Mouse (Mus musculus): ENCODE measurements around the gene Tmsb15b2. TPM values are rescaled to one million over a fixed set of nuclear protein-coding genes. Genes with fewer than 3 reads are reported as not detected.
"Not testable (repeated sequence)": the region's sequence is repeated elsewhere in the genome, so short reads cannot be mapped to it uniquely, and the experiment has no call there.

Tmsb15b2 gene
- 16.5 and 17.7 TPM in 2 replicates for polyA plus RNA-seq (2015; fragmentation: Nextera tagmentation; extraction: Ambion mirVana)

DNA sequence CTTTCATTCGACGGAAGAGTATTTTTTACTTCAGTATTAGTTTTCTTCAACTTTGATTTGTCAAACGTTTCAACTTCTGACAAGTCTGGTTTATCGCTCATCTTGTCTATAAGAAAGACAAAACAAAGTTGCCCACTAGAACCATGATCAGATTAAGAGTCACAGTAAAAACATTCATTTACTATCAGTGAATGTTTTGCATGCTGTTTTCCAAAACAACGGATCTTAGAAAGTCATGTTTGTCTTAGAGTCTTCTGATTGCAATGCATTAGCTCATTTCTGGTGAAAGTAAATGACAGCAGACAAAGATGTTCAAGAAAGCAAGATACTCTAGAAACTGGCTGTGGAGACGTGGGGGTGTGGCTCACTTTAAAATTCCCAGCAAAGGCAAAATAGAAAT lies at the start of gene Tmsb15b2:
Gene Tmsb15b2, minus strand, starts transcription at position 101 of the 400 bp plus-strand sequence.
- H3K36me3 ChIP-seq; H3K27ac ChIP-seq (replicated peaks); H3K27me3 ChIP-seq (replicated peaks); H3K4me1 ChIP-seq; H3K9me3 ChIP-seq; ATAC-seq (ENCODE audit: extremely low read depth, insufficient number of reproducible peaks, low FRiP score, low TSS enrichment): not testable (repeated sequence)
- Histone ChIP-seq H3K9ac (peak within 1 kb of the TSS; percentile 71), H3K4me3 (peak within 1 kb of the TSS; percentile 53), H3K4me2 (peak within 1 kb of the TSS; percentile 67)
- 77% methylated on average over 6 of the region's 6 CpGs for WGBS

DNA sequence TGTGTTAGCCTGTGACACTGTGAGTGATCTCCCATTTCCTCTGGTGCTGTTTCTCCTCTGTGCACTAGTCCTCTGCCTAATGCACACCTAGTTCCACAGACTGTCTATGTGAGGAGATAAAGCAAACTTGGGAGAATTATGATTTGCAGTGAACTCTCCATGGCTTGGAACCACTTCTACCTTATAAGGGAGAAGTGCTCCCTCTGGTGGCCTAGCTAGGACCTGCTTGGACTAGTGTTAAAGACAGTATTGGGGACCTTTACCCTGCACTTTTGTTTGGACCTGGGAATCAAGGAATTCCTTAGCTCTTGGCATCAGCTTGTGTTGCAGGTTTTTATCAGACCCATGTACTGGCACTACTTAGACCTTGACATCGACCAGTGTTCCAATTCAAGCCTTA lies 44.0 kb upstream of the Tmsb15b2 start:
- ATAC-seq (ENCODE audit: extremely low read depth, insufficient number of reproducible peaks, low FRiP score, low TSS enrichment), result no peak

GRCm38 (mm10) chrX:137017668-137018067 lies 42.4 kb upstream of the Tmsb15b2 start:
- Histone ChIP-seq H3K27ac (replicated peaks) (no peak overlapping the region), H3K36me3 (peaks cover 15% of the 10 kb centered on the region), H3K4me2 (no peak overlapping the region), H3K9me3 (no peaks in the 10 kb centered on the region), H3K9ac (no peak overlapping the region), H3K4me1 (no peaks in the 10 kb centered on the region), H3K27me3 (replicated peaks) (no peaks in the 10 kb centered on the region), H3K4me3 (no peak overlapping the region)
- no peak for ATAC-seq (ENCODE audit: extremely low read depth, insufficient number of reproducible peaks, low FRiP score, low TSS enrichment)
- 64% methylated on average over 1 of the region's 1 CpGs for WGBS

More for the DNA sequence above, 44.0 kb upstream of the Tmsb15b2 start:
- Histone ChIP-seq H3K4me3 (no peak overlapping the region), H3K27ac (replicated peaks) (no peak overlapping the region), H3K9me3 (no peaks in the 10 kb centered on the region), H3K9ac (no peak overlapping the region), H3K4me2 (no peak overlapping the region), H3K4me1 (no peaks in the 10 kb centered on the region), H3K36me3 (peaks cover 11% of the 10 kb centered on the region), H3K27me3 (replicated peaks) (no peaks in the 10 kb centered on the region)
- WGBS, result 19% methylated on average over 1 of the region's 1 CpGs

- Histone ChIP-seq H3K9ac (no peak overlapping the region), H3K4me3 (no peak overlapping the region), H3K36me3 (peaks cover 17% of the 10 kb centered on the region), H3K27me3 (replicated peaks) (no peaks in the 10 kb centered on the region), H3K4me2 (no peak overlapping the region), H3K9me3 (no peaks in the 10 kb centered on the region), H3K27ac (replicated peaks) (no peak overlapping the region), H3K4me1 (no peaks in the 10 kb centered on the region)
- ATAC-seq (ENCODE audit: extremely low read depth, insufficient number of reproducible peaks, low FRiP score, low TSS enrichment), result no peak
- 47% methylated on average over 6 of the region's 6 CpGs for WGBS
Observed at GRCm38 (mm10) chrX:137015099-137015709, 39.9 kb upstream of the Tmsb15b2 start.

GRCm38 (mm10) chrX:136996256-136996655 lies 21.0 kb upstream of the Tmsb15b2 start:
- Histone ChIP-seq H3K4me3 (no peak overlapping the region), H3K9ac (no peak overlapping the region), H3K36me3 (no peaks in the 10 kb centered on the region), H3K27ac (replicated peaks) (no peak overlapping the region), H3K9me3 (no peaks in the 10 kb centered on the region), H3K4me1 (no peaks in the 10 kb centered on the region), H3K4me2 (no peak overlapping the region), H3K27me3 (replicated peaks) (peaks cover 46% of the 10 kb centered on the region)
- no peak for ATAC-seq (ENCODE audit: extremely low read depth, insufficient number of reproducible peaks, low FRiP score, low TSS enrichment)
- WGBS, result 56% methylated on average over 2 of the region's 2 CpGs

- Histone ChIP-seq H3K27ac (replicated peaks) (no peak overlapping the region), H3K4me3 (peak overlapping the region; percentile 52), H3K9ac (no peak overlapping the region), H3K27me3 (replicated peaks) (peaks cover 50% of the 10 kb centered on the region), H3K4me2 (peak overlapping the region; percentile 69), H3K36me3 (no peaks in the 10 kb centered on the region), H3K9me3 (no peaks in the 10 kb centered on the region), H3K4me1 (no peaks in the 10 kb centered on the region)
- 28% methylated on average over 14 of the region's 14 CpGs for WGBS
- no peak for ATAC-seq (ENCODE audit: extremely low read depth, insufficient number of reproducible peaks, low FRiP score, low TSS enrichment)
Observed at GRCm38 (mm10) chrX:136993641-136994040, 18.3 kb upstream of the Tmsb15b2 start.

DNA sequence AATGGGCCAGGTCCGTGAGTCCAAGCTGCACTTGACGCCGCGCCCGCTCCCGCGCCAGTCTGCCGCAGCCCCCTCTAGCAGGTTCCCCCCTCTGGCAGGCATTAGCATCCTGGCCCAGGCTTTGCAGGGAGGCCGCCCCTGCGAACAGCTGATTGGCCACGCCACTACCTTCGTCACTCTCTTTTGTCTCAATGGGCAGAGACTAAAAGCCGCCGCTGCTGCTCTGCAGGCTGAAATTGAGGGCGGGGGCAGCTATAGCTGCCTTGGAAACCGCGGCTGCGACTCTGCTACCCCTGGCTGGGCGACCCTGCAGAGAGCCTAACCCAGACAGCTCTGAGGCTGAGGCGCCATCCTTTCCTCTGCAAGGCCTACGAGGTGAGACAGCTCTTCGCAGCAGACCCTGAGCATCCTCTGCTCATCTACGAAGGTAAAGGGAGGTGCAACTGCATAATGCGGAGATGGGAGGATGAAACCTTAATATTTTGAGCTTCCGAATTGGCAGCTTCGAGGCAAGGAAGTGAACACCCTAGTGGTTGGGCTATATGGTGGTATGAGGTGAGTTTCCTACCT lies 17.8 kb upstream of the Tmsb15b2 start, which contains the start of gene Zcchc18:
Gene Zcchc18, plus strand, starts transcription at position 178 of the 570 bp plus-strand sequence.
- peak within 1 kb of the TSS; percentile 24; the same call in 1 of the 2 replicates for H3K9ac ChIP-seq
- no peak within 1 kb of the TSS for H3K27ac ChIP-seq (replicated peaks)
- peaks cover 50% of the 10 kb centered on the region for H3K27me3 ChIP-seq (replicated peaks)
- peak within 1 kb of the TSS; percentile 52 for H3K4me3 ChIP-seq
- peak within 1 kb of the TSS; percentile 69 for H3K4me2 ChIP-seq
- H3K4me1 ChIP-seq, result no peaks in the 10 kb centered on the region
- WGBS, result 8% methylated on average over 24 of the region's 26 CpGs
- no peaks in the 10 kb centered on the region for H3K9me3 ChIP-seq
- H3K36me3 ChIP-seq, result no peaks in the 10 kb centered on the region
- ATAC-seq (ENCODE audit: extremely low read depth, insufficient number of reproducible peaks, low FRiP score, low TSS enrichment), result peak; percentile 74; the same call in 1 of the 2 replicates

DNA sequence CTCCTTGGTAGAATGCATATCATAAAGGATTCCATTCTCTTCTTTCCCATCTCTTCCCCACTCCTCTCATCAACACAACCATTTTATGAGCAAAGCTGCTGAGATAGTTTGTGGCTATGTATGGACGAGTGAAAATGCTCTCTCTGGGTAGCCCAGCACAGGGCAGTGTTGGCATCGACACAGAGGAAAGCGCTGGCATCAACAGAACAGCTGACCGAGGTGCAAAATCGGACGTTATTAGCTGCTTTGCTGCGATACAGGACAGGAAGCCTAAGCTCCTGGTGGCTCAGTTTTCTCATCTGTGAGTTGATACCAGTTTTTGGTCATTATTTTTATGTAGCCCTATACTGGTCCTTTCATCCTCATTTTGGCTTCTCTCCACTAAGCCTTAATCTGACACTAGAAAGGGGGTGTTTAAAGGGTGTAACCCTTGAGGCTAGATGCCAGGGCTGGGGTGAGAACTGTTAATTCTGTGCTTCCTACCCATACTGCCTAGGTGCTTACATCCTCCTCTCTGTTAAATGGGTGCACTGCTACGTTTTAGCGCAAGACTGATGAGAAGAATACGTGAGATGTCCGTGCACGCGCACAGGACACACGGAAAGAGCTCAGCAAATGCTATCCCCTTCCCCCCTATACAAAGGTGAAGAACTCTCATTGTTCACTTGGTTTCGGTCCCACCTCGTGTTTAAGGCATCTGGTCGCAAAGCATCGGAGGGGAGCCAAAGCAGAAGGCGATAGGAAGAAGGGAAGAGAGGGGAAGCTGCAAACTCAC lies 17.1 kb upstream of the Tmsb15b2 start:
- ATAC-seq (ENCODE audit: extremely low read depth, insufficient number of reproducible peaks, low FRiP score, low TSS enrichment), result no peak
- Histone ChIP-seq H3K4me2 (peak overlapping the region; percentile 69), H3K27ac (replicated peaks) (no peak overlapping the region), H3K9ac (0 out of 2 replicates have a peak overlapping the region, but pooled peaks have one; percentile 24), H3K27me3 (replicated peaks) (peaks cover 50% of the 10 kb centered on the region), H3K9me3 (no peaks in the 10 kb centered on the region), H3K4me3 (peak overlapping the region; percentile 52), H3K4me1 (no peaks in the 10 kb centered on the region), H3K36me3 (no peaks in the 10 kb centered on the region)
- WGBS, result 22% methylated on average over 19 of the region's 19 CpGs

DNA sequence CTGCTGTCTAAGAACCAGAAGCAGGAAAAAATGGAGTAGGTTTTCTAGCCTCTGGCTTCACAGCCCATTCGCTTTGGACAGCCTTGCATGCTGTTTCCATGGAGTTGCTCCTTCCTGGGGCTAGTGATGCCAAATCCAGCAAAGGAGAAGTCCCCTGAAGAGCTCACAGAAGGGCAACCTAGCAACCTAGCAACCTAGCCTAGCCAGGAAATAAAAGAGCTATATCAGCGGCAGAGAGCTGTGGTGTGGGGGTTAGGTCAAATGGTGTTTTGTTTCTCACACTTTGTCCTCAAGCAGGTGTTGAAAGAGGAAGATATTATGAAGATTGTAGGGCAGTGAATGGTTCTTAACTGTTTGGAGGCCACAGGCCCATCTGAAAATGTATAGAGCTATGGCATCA lies 16.0 kb upstream of the Tmsb15b2 start:
- no peaks in the 10 kb centered on the region for H3K36me3 ChIP-seq
- no peaks in the 10 kb centered on the region for H3K4me1 ChIP-seq
- no peak overlapping the region for H3K27ac ChIP-seq (replicated peaks)
- H3K9me3 ChIP-seq, result no peaks in the 10 kb centered on the region
- ATAC-seq (ENCODE audit: extremely low read depth, insufficient number of reproducible peaks, low FRiP score, low TSS enrichment), result no peak
- peaks cover 50% of the 10 kb centered on the region for H3K27me3 ChIP-seq (replicated peaks)
- no peak overlapping the region for H3K9ac ChIP-seq
- WGBS, result 48% methylated on average over 2 of the region's 2 CpGs
- H3K4me2 ChIP-seq, result no peak overlapping the region
- no peak overlapping the region for H3K4me3 ChIP-seq

DNA sequence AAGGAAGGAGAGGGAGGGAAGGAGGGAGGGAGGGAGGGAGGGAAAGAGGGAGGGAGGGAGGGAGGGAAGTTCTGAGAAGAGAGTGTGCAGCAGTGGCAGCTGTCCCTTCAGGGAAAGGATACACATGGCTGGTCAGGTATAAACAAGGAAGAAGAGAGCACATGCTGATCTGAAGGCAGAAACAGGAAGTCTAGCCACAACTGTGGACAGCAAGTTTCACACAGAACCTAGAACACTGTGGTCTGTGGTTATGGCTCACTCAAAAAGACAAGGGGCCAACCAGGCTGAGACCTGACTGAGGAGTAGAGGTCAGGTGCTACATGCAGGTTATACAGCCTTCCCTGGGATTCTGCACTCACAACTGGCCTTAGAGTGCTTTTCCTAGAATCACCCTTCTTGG lies 10.7 kb upstream of the Tmsb15b2 start:
- no peak for ATAC-seq (ENCODE audit: extremely low read depth, insufficient number of reproducible peaks, low FRiP score, low TSS enrichment)
- no peak overlapping the region for H3K4me3 ChIP-seq
- H3K36me3 ChIP-seq, result no peaks in the 10 kb centered on the region
- H3K4me1 ChIP-seq, result no peaks in the 10 kb centered on the region
- H3K27me3 ChIP-seq (replicated peaks), result peaks cover 2% of the 10 kb centered on the region
- no peak overlapping the region for H3K27ac ChIP-seq (replicated peaks)
- H3K4me2 ChIP-seq, result no peak overlapping the region
- no peaks in the 10 kb centered on the region for H3K9me3 ChIP-seq
- H3K9ac ChIP-seq, result no peak overlapping the region

DNA sequence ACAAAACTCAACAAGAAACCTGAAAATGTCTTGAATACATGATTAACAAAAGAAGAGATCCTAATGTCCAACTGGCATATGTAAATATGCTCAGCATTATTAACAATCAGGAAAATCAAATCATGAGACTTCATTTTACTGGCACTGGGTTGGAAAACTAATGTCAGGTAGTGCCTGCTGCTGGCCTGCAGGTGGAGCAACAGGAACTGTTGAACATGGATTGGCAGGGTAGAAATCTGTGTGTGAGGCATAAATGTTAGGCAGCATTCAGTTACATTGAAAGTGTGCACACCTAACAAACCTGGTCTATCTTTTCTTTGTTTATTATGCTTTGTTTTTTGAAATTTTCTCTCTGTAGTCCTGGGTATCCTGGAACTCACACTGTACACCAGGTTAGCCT lies 3.3 kb upstream of the Tmsb15b2 start:
- no peak overlapping the region for H3K27ac ChIP-seq (replicated peaks)
- H3K9me3 ChIP-seq, result no peaks in the 10 kb centered on the region
- no peak for ATAC-seq (ENCODE audit: extremely low read depth, insufficient number of reproducible peaks, low FRiP score, low TSS enrichment)
- H3K9ac ChIP-seq, result no peak overlapping the region
- H3K36me3 ChIP-seq, result no peaks in the 10 kb centered on the region
- H3K4me1 ChIP-seq, result no peaks in the 10 kb centered on the region
- no peaks in the 10 kb centered on the region for H3K27me3 ChIP-seq (replicated peaks)
- no peak overlapping the region for H3K4me2 ChIP-seq
- no peak overlapping the region for H3K4me3 ChIP-seq

Data from heart, embryonic 13.5 days (tissue).